ENCODE assay signal across 9 mouse cellular contexts in genomic region chr4:117124518-117125347, GRCm38 (mm10). TPM values are rescaled to one million over a fixed set of nuclear protein-coding genes. Genes with fewer than 3 reads are reported as not detected.
A peak's percentile ranks its signal among the peaks of the same experiment; 100 is the strongest.
DNase-seq lines count a peak whose midpoint lies in the region; ATAC-seq lines count a peak whose summit lies in the region.
"Had no signal": no experiment of that assay in that cellular context is flagged by ENCODE, and none has a peak within 500 bp of the region (broad histone marks: within the 10 kb centered on the region; RNA-seq: fewer than 3 reads in every experiment).

No protein-coding gene starts in this region.

- H3K27ac ChIP-seq in heart, embryonic 10.5 days: peak overlapping the region; percentile 81
- peak overlapping the region; percentile 87 for H3K27ac ChIP-seq in kidney, embryonic 14.5 days (ENCODE audit: low read depth, low read length)

- DNase-seq in adrenal gland, postnatal 10 days: peak; percentile 59
- DNase-seq in adrenal gland, adult 8-10 months: no peak
- peak; percentile 51 to 64 for DNase-seq in adrenal gland, postnatal 36 days
- no peak for DNase-seq in heart, embryonic 10.5 days (ENCODE audit: low spot score)
- peak; percentile 83 for DNase-seq in lung, postnatal 36 days
- peak; percentile 54 to 61 for DNase-seq in spleen, postnatal 10 days (ENCODE audit: low spot score in 2 of 2)
- no peak for DNase-seq in frontal cortex, postnatal 36 days (ENCODE audit: low spot score in 2 of 2)

- peaks cover 26% of the 10 kb centered on the region for H3K4me1 ChIP-seq in heart, embryonic 10.5 days
- H3K4me1 ChIP-seq in kidney, embryonic 14.5 days (ENCODE audit: control insufficient read depth, insufficient read depth, low read length): peaks cover 25% of the 10 kb centered on the region

- no peak for ATAC-seq in kidney, embryonic 14.5 days (ENCODE audit: low FRiP score, low TSS enrichment)

- H3K9me3 ChIP-seq in heart, embryonic 10.5 days: no peaks in the 10 kb centered on the region
- H3K9me3 ChIP-seq in kidney, embryonic 14.5 days (ENCODE audit: control insufficient read depth, low read length): no peaks in the 10 kb centered on the region

- peak overlapping the region; percentile 42; the same call in 1 of the 2 replicates for H3K9ac ChIP-seq in kidney, embryonic 14.5 days (ENCODE audit: low read depth, low read length)

- peaks cover 1% of the 10 kb centered on the region for H3K27me3 ChIP-seq in heart, embryonic 10.5 days (ENCODE audit: insufficient read depth, poor library complexity, severe bottlenecking)
- H3K27me3 ChIP-seq in kidney, embryonic 14.5 days (ENCODE audit: control insufficient read depth, insufficient read depth, low read length): no peaks in the 10 kb centered on the region
- H3K27me3 ChIP-seq: Patski had no signal

- peak overlapping the region; percentile 18; the same call in 1 of the 2 replicates for H3K4me2 ChIP-seq in kidney, embryonic 14.5 days (replicated peaks; ENCODE audit: low read depth, low read length)

- peaks cover 7% of the 10 kb centered on the region; the same call in 1 of the 2 replicates for H3K36me3 ChIP-seq in heart, embryonic 10.5 days
- H3K36me3 ChIP-seq in kidney, embryonic 14.5 days (ENCODE audit: control insufficient read depth, insufficient read depth, low read length): no peaks in the 10 kb centered on the region; the same call in 1 of the 2 replicates

- WGBS in heart, embryonic 10.5 days: 55% methylated on average over 14 of the region's 14 CpGs
- WGBS in kidney, embryonic 14.5 days: 54% methylated on average over 14 of the region's 14 CpGs

- no peak overlapping the region for H3K4me3 ChIP-seq in heart, embryonic 10.5 days
- no peak overlapping the region for H3K4me3 ChIP-seq in kidney, embryonic 14.5 days (ENCODE audit: low read length)

RNA-seq across cellular contexts. Expression of gene Btbd19, which starts 0.8 kb away (rescaled TPM):
- 1 to 10 TPM; 6.0 to 6.4 TPM for total RNA-seq in adrenal gland, postnatal 10 days (2021)
- total RNA-seq in adrenal gland, adult 8-10 months (2022): 10 to 100 TPM in 1 of 4 experiments, 1 to 10 TPM in 3; 6.6 to 11.4 (median 9.1) TPM
- total RNA-seq in adrenal gland, postnatal 36 days (2021): 1 to 10 TPM; 7.0 to 7.9 TPM
- polyA plus RNA-seq in heart, embryonic 10.5 days (2016; fragmentation: Nextera tagmentation; extraction: Ambion mirVana): 2.5 and 4.9 TPM in 2 replicates
- 6.2 TPM in 2 replicates for polyA plus RNA-seq in kidney, embryonic 14.5 days (2014; fragmentation: Nextera tagmentation; extraction: Ambion mirVana)

RNA-seq across cellular contexts. Expression of gene Tctex1d4, which starts 1.9 kb away (rescaled TPM):
- total RNA-seq in adrenal gland, postnatal 10 days (2021): not detected
- not detected for total RNA-seq in adrenal gland, adult 8-10 months (2022)
- total RNA-seq in adrenal gland, postnatal 36 days (2021): not detected
- not detected in 2 replicates for polyA plus RNA-seq in heart, embryonic 10.5 days (2016; fragmentation: Nextera tagmentation; extraction: Ambion mirVana)
- polyA plus RNA-seq in kidney, embryonic 14.5 days (2014; fragmentation: Nextera tagmentation; extraction: Ambion mirVana): not detected in 2 replicates

RNA-seq across cellular contexts. Expression of gene Plk3, which starts 9.0 kb away (rescaled TPM):
- 10 to 100 TPM in 1 of 2 experiments, 1 to 10 TPM in 1; 4.2 to 13.5 TPM for total RNA-seq in adrenal gland, postnatal 10 days (2021)
- total RNA-seq in adrenal gland, adult 8-10 months (2022): 10 to 100 TPM in 1 of 4 experiments, 1 to 10 TPM in 3; 4.5 to 18.0 (median 5.8) TPM
- total RNA-seq in adrenal gland, postnatal 36 days (2021): 10 to 100 TPM; 12.8 to 44.6 TPM
- 1.5 and 2.4 TPM in 2 replicates for polyA plus RNA-seq in heart, embryonic 10.5 days (2016; fragmentation: Nextera tagmentation; extraction: Ambion mirVana)
- polyA plus RNA-seq in kidney, embryonic 14.5 days (2014; fragmentation: Nextera tagmentation; extraction: Ambion mirVana): 2.4 and 2.9 TPM in 2 replicates

RNA-seq across cellular contexts. Expression of gene Ptch2, which starts 28.9 kb away (rescaled TPM):
- total RNA-seq in adrenal gland, postnatal 10 days (2021): 1 to 10 TPM; 5.1 to 7.8 TPM
- 1 to 10 TPM; 3.8 to 9.0 (median 8.3) TPM for total RNA-seq in adrenal gland, adult 8-10 months (2022)
- 1 to 10 TPM; 3.5 to 4.5 TPM for total RNA-seq in adrenal gland, postnatal 36 days (2021)
- polyA plus RNA-seq in heart, embryonic 10.5 days (2016; fragmentation: Nextera tagmentation; extraction: Ambion mirVana): 2.9 and 3.5 TPM in 2 replicates
- polyA plus RNA-seq in kidney, embryonic 14.5 days (2014; fragmentation: Nextera tagmentation; extraction: Ambion mirVana): 6.0 and 7.6 TPM in 2 replicates

RNA-seq across cellular contexts. Expression of gene Rps8, which starts 31.3 kb away (rescaled TPM):
- total RNA-seq in adrenal gland, postnatal 10 days (2021): 1,000 to 10,000 TPM; 1,173 to 1,206 TPM
- 1,000 to 10,000 TPM in 2 of 4 experiments, 100 to 1,000 TPM in 2; 974 to 1,059 (median 1,012) TPM for total RNA-seq in adrenal gland, adult 8-10 months (2022)
- total RNA-seq in adrenal gland, postnatal 36 days (2021): 1,000 to 10,000 TPM; 1,017 to 1,149 TPM
- polyA plus RNA-seq in heart, embryonic 10.5 days (2016; fragmentation: Nextera tagmentation; extraction: Ambion mirVana): 638 and 783 TPM in 2 replicates
- 1,419 and 1,934 TPM in 2 replicates for polyA plus RNA-seq in kidney, embryonic 14.5 days (2014; fragmentation: Nextera tagmentation; extraction: Ambion mirVana)

Comparison
In these comparisons a context has a peak if more than half of its experiments do, and no peak if none do; other contexts are left out.
1. DNase-seq: peak in adrenal gland, postnatal 10 days (single experiment), adrenal gland, postnatal 36 days (2 of 2), lung, postnatal 36 days (single experiment) and spleen, postnatal 10 days (2 of 2); none in adrenal gland, adult 8-10 months (single experiment), heart, embryonic 10.5 days (single experiment) and frontal cortex, postnatal 36 days (0 of 2).